Mouse (Mus musculus) mature B cell (primary cell): ENCODE results near the gene Mpo.

Experiments used
- in situ Hi-C: fragments of 300-500 bp; cut with MboI; formaldehyde crosslinking; loops from 2 replicates; pipeline ENCODE4 v1.14.3; 2019

Mpo gene

DNA sequence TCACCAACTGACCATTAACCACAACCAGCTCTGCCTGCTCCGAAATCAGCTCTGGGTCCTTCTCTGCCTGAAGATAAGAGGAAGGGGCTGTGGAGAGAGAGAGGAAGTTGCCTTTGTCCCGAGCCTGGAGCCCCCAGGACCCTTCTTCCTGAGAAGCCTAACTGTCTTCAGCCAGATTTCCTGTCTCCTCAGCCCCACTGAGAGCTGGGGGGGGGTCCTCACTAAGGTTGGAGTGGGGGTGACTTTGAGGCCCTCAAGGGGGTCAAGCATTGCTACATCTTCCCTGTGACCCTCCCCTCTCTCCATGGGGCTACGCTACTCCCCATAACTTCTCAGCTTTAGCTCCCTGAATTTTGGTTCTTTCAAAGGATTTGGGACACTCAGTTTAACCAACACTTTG, at the start of gene Mpo:
Gene Mpo (plus strand): TSS at position 122 of the 400 bp plus-strand sequence.
- in situ Hi-C loops, result no loop called here

DNA sequence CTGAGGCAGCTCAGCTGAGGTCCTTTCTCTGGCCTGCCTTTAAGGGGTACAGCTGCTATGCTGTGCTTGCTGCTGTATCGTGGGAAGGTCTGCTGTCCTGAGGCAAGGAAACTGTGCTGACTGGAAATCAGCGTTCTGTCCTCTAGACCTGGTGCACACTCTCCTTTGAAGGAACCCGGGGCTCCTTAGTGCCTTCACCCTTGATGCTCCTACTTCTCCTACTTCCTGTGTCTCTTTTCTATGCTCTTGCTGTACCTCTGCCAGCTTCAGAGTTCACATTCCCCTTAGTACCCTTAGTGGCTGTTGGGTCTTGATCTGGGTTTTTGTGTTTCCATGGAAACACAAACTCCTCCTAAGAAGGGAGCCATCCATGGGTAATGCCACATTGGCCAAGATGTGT, 49.7 kb upstream of the Mpo start:
- in situ Hi-C loops, result no loop called here

DNA sequence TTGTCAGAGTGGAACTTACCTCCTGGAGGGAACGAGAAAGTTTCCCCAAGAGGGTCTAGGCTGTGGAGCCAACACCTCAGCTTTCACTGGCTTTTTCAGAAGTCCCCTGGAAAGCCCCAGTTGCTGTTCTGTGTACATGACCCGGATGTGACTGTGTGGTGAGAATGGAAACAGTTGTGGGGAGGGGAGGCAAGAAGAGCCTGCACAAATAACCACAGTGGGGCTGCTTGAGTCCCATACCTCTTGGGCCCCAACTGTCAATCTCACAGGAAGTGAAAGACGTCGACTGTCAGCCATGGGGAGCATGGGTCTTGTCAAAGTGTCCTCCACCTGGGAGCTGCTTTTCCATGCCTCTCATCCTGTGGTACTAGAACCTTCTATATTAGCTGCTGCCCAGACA, 48.4 kb upstream of the Mpo start:
- in situ Hi-C loops, result no loop called here

DNA sequence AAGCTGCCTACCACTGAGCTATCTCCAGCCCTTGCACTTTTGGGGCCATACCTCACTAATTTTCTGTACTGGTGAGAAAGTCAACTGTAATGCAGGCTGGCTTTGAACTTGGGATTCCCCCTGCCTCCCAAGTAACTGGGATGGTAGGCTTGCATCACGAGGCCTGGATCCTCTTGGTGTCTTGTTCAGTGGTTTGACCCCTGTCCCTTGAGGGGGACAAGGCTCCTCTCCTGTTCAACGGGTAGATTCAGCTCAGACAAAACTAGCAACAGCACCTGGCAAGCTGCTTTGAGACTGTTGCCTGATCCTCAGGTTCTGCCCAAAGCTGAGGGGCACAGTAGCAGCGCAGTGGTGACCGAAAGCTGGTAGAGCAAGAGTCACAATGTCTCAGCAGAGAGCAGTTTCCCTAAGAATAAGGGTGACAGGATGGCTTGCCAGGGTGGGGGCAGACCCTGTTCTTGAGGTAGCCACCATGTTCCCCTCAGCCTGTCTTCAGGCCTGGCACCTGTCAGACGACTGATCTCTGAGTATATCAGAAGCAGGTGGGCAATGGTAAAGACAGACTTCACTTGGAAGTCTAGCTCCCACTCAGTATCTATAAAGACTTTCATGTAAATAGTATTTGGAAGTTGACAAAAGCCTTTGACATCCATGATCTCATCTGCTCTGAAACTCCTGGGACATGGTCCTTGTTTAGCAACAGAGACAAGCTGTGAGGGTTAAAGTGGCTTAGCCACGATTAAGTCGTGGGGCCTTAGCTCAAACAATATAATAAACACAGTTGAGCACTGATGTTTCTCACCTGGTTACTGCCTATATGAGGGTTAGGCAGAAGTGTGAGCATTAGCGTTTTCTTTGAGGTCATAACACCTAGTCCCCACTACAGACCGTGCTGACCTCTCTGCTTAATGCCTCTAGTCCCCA, 47.5 kb upstream of the Mpo start:
- in situ Hi-C loops, result no loop called here

DNA sequence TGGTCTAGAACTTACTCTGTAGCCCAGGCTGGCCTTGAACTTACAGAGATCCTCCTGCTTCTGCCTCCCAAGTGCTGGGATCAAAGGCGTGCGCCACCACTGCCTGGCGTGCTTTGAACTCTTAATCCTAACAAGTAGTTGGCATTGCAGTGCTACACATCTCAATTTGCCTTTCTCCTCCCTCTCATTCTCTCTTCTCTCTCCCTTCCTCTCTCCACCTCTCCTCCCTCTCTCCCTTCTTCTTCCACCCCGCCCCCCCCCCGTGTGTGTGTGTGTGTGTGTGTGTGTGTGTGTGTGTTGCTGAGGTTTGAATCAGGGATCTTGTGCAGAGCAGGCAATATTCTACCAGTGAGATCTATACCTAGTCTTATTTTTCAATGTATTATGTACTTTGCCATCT, 46.1 kb upstream of the Mpo start:
- in situ Hi-C loops, result no loop called here

DNA sequence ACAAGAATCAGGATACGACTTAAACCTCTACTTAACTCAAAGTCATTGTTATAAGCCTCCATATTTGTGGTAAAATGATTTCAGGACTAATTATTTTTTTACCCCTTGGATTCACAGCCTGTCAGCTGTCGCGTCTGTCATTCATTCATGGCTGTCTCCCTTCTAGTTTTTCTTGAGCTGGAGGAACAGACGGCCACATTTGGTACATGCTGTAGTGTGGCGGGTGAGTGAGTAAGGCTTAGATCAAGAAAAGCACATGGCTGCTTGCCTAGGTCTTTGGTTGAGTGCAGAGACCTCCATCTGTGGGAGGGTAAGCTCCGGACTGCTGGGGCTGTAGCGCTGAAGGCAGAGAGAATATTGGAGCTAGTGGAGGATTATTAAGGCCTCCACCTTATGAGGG, 45.7 kb upstream of the Mpo start:
- in situ Hi-C loops, result no loop called here

DNA sequence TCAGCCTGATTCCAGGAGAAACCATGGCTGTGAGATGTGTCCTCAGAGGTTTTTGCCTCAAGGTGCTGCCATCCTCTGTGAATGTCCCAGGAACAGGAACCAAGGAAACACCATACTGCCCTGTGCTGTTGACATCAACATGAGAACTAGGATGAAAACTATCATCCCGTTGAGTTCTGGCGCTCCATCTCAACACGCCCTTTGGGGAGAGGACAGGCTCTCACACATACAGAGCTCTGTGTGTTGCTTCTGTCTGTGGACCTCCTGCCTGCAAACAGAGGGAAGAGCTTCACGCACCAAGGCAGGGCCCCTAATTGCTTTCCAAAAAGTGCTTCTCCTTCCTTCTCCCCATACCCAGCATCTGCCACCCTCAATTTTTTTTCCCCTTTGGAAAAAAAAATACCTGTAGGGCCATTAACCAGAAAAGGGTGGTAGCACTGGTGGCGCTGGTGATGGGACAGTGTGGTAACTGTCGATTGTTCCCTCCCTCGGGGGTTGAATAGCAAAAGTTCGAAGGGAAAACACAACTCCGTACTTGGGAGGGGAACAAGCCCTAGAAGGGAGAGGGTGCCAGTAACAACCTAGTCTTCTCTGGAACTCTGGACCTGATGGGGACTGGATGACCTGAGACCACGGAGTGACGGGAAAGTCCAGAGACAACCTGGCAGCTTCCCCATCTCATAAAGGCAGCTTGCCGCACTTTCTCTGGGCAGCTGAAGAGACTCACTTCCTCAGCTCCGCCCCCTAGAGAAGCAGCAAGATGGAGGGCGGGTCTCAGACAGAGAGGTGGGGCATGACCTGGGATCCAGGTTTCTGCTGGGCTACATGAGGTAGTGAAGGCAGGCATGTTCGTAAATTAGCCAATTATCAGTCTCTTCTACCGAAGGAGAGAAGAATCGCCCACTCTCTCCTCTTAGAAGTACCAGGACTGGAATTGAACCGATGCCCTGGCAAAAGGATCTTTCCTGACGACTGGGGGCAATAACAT, 45.0 kb upstream of the Mpo start:
- in situ Hi-C loops, result no loop called here

DNA sequence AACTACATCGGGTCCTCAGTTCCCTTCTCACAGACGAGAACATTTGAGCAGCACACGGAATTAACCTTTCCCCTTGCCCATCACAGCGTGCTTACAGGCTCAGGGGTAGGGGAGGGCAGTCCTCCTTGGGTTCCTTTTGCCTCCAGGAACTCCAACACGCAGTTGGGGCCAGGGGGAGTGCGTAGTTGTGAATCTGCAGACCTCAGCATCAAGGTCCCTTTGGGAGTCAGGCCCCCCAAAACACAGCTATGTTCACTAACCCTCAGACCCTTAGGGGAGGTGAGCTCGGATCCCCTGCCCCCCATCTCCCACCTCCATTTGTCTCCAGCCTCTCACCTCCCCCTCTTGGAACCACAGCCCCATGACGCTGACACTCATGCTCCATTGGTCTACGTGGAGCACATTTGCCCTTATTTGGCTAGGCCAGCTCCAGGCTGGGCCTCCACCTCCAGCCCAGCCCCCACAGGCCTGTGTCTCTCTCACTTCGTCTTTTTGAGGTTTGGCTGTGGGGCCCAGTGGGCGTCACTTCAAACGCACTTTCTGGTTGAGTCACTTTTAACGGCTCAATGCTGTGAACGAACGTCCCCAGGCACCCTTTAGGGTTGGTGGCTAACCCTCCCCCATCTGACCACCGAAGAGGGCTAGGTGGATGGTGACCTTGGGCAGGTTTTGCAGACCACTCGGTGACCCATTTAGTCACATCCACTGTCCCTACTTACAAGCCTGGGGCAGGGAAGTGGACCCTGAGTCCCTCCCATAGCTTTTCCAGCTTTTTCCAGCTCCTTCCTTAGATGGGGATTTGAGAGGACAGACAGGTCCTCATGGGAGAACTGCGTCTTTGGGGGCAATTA, 44.0 kb upstream of the Mpo start:
- in situ Hi-C loops, result loop anchor here (10.0 kb wide), 1 partner anchor 305 kb away; no protein-coding TSS in a partner anchor

DNA sequence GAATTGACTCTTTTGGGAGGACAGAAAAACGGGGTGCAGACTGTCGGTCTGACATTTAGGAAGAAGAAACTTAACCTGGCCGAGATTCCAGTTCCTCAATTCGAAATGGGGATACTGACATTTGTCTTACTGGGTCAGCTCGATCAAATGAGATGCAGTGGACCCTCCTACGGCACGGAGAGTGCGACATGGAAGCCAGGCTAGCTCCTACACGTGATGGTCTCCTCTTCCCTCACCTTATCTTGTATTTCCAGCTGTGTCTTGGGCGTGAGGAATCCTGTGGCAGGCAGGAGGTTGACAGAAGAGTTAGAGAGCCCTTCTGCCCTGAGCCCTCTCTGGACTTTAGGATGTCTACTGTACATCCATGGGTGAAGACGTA, 43.3 kb upstream of the Mpo start:
- in situ Hi-C loops, result loop anchor here (10.0 kb wide), 1 partner anchor 305 kb away; no protein-coding TSS in a partner anchor

DNA sequence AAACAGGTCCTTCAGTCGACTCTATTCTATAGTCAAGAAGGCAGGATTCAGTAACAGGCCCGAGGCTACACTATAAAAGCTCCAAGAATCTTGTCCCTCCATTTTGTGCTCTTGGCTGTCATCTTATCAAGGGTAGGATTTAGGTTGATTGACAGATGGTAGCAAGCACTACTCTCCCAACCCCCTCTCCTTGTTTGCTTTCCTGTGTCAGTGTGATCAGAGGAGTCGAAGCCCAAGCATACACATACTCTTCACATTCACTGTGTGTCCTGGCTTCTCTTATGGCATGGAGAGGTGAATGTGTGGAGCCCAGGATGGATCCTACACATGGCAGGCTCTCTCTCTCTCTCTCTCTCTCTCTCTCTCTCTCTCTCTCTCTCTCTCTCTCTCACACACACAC, 42.9 kb upstream of the Mpo start:
- in situ Hi-C loops, result loop anchor here (10.0 kb wide), 1 partner anchor 306 kb away; no protein-coding TSS in a partner anchor

DNA sequence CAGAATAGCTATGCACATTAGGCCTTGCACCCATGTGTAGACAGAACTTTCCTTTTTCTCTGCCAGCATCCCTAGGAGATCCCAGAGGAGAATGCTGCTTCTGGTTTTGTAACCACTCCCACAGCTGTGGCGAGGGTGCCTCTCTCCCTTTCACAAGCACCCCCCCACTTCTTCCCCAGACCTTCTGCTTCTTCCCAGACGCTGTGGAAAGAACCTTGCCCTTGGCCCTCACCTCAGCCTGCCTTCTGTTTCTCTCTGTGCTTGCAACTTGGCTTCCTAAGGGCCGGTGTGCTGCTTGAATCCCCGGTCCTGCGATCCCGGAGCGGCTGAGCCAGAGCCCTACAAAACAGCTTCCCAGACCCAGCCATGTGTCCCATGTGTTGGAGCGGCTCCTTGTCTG, 42.4 kb upstream of the Mpo start:
- in situ Hi-C loops, result loop anchor here (10.0 kb wide), 1 partner anchor 306 kb away; no protein-coding TSS in a partner anchor

DNA sequence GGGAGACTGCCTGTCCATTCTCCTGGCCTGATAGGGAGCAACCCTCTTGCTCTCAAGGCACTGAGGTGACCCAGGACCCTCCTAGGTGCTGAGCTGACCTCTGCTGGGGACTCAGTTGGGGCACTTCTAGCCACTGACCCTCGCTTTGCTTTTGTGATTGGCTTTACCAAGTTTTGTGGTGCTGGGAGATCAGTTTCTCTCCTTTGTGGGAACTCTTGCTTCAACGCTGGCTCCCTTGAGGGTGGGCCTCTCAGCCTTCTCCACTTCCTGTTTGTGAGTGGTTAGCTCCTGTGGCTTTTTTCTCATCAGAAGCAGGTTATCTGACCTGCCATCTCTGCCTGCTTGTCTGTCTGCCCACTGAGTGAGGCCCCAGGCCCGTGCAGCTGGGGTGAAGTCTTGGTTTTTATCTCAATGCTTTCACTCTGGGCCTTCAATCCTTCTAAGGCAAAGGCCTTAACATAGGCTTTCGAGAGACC, 41.9 kb upstream of the Mpo start:
- in situ Hi-C loops, result loop anchor here (10.0 kb wide), 1 partner anchor 307 kb away; no protein-coding TSS in a partner anchor

DNA sequence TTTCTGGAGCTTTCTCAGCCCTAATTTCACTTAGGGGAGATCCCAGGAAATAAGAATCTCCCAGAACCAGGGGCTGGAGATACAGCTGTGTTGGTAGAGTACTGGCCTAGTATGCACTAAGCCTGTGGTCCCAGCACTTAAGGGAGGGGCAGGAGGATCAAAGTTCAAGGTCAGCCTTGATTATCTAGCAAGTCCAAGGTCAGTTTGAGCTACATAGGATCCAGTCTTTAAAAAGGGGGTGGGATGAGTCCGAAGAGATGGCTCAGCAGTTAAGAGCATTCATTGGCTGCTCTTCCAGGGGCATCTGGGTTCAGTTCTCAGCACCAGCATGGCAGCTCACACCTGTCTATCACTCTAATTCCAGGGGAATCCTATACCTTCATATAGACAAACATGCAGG, 41.1 kb upstream of the Mpo start:
- in situ Hi-C loops, result loop anchor here (10.0 kb wide), 1 partner anchor 308 kb away; no protein-coding TSS in a partner anchor

DNA sequence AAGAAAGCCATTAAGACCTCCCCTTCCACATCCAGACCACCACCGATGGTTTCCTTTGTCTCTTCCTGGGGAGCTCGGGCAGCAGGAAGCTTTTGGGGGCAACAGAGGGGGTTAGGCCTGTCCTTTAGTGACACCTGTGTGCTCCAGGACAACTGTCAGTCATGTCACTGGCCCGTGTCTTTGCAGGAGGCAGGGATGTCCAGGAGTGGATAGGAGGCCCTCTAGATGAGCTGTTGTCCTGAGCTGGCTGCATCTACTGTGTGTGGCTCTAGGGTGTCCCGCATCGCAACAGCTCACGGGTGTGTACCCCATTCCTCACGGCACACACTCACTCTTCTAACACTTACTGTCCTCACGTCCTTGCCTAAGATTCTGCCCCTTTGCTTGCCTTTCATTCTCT, 40.1 kb upstream of the Mpo start:
- in situ Hi-C loops, result loop anchor here (10.0 kb wide), 1 partner anchor 308 kb away; no protein-coding TSS in a partner anchor

DNA sequence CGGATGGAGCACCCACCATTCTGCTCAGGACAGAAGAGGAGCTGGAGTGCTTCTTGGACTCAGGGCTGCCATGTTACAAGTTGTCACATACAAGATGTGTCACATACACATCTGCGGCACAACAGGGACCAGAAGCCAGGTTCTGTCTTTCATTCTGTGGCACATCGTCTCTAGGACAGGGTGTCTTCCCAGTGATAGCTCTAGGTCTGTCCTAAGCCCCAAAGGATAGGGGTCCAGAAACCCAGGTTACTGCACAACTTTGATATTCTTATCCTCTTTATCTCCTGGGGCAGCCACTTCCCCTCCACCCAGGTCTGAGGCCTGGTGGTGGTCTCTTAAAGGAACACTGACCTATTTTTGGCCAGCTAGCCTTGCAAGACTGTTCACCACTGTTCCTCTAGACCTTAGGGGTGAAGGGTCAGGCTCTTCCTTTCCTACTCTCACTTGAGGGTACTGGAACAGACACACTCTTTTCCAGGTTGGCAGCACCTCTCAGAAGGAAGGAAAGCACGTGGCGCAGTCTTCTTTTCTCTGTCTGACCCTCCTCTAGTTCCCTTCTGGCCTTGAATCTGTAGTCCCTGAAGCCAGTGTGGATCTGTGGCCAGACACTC, 39.4 kb upstream of the Mpo start:
- in situ Hi-C loops, result loop anchor here (10.0 kb wide), 1 partner anchor 309 kb away; no protein-coding TSS in a partner anchor

DNA sequence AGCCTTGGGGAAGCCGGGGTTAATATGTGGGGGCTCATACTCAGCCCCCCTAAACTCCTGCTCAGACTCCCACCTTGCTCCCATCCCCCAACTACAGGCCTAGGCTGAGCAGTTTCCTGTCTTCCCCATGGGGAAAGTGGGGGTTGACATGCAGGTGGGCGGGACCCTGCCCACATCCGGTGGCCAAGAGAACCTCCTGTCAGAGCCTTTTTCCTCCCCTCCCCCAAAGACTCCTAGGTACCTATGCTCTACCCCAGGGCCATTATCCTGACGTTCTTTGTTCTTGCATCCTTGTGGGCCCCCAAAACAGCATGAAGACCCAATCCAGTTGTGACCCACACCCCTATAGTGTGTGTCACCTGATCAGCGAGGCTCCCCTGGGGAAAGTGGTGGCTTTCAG, 38.8 kb upstream of the Mpo start:
- in situ Hi-C loops, result loop anchor here (10.0 kb wide), 1 partner anchor 310 kb away; no protein-coding TSS in a partner anchor

DNA sequence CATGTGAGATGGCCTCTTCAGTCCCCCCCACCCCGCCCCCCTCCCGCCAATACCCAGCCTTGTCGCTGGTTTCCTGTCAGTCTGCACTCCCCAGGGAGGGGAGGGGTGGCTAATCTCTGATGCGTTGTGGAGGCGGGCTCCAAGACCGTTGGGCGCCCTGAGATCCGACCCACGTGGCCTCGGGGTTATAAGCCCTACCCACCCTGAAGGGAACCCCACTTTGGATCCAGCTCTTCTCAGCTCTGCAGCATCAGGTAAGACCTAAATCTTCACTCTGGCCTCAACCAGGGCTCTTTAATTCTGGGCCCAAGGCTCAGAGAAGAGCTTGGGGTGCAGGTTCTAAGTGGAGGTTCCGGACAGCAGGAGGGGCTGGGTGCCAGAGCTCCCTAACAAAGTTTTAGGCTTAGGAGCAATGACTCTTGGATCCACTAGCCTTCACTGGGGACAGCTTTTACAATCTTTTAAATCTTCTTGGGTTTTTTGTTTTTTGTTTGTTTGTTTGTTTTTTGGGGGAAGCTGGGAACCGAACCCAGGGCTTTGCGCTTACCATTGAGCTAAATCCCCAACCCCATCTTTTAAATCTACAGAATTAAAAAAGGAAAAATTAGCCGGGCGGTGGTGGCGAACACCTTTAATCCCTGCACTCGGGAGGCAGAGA, 37.9 kb upstream of the Mpo start:
- in situ Hi-C loops, result loop anchor here (10.0 kb wide), 1 partner anchor 311 kb away; no protein-coding TSS in a partner anchor

DNA sequence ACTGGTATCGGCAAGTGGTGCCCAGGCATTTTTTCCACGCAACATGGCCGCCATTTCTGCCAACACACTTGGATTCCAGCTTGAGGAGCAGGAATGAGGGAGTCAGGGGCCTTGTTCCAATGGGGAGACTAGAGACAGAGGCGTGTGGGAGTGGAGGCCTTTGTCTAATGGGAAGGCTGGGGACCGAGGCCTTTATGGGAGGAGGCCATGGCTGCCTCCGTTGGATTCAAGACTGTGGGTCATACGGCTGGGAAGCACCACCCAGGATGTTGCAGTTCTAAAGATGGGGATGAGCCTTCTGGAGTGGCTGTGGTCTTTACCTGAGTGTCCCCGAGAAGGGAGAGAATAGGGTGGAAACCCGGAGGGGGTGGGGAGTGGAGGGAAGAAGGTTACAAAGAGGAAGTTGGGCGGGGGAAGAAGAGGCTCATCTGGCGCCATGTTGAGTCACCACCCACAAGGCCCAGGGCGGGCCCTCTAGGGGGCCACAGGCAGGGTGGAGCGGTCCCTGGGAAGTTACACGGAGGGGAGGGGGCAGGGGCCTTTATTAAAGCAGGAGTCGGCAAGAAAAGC, 37.0 kb upstream of the Mpo start:
- in situ Hi-C loops, result loop anchor here (10.0 kb wide), 1 partner anchor 312 kb away; no protein-coding TSS in a partner anchor
